Mouse (Mus musculus): Measurements from ENCODE around the gene Tcp11x2. TPM values are rescaled to one million over a fixed set of nuclear protein-coding genes. Genes with fewer than 3 reads are reported as not detected.

Tcp11x2 gene
- total RNA-seq (2023): not detected in 2 replicates

GRCm38 (mm10) chrX:135693633-135694032 lies at the start of gene Tcp11x2:
Gene Tcp11x2, minus strand, starts transcription at chrX:135693790.

GRCm38 (mm10) chrX:135742304-135743055 lies 48.9 kb upstream of the Tcp11x2 start, which contains the start of the genes Armcx5 and Gprasp1:
Gene Armcx5, plus strand, starts transcription at chrX:135742733.
Gene Gprasp1, plus strand, starts transcription at chrX:135742733.

GRCm38 (mm10) chrX:135725161-135725560 lies 31.6 kb upstream of the Tcp11x2 start, which contains the start of gene Tmsb15a:
Gene Tmsb15a, minus strand, starts transcription at chrX:135725261.

GRCm38 (mm10) chrX:135627605-135628004 lies 66.0 kb downstream of the Tcp11x2 start, which contains the start of gene Prame:
Gene Prame, minus strand, starts transcription at chrX:135627705.

Other genes starting within 250 kb of the Tcp11x2 start
- not detected in 2 replicates for gene AV320801, start 199.2 kb downstream of the Tcp11x2 start, total RNA-seq (2023)
- gene Nxf7, start 95.0 kb downstream of the Tcp11x2 start, total RNA-seq (2023): not detected in 2 replicates
- not detected in 2 replicates for gene Prame, start 66.1 kb downstream of the Tcp11x2 start, total RNA-seq (2023)
- gene Tmsb15a, start 31.5 kb upstream of the Tcp11x2 start, total RNA-seq (2023): not detected in 2 replicates
- gene Armcx5, start 48.9 kb upstream of the Tcp11x2 start, total RNA-seq (2023): 13.2 and 14.6 TPM in 2 replicates
- 15.9 and 16.8 TPM in 2 replicates for gene Gprasp1, start 48.9 kb upstream of the Tcp11x2 start, total RNA-seq (2023)
- gene Bhlhb9, start 103.8 kb upstream of the Tcp11x2 start, total RNA-seq (2023): 2.3 and 3.0 TPM in 2 replicates
- gene Gprasp2, start 145.2 kb upstream of the Tcp11x2 start, total RNA-seq (2023): 1.7 TPM in 1 of 2 replicates, not detected in the other